Mouse (Mus musculus) olfactory bulb, adult 2 months (tissue): ENCODE results near the gene Mpped1.

Experiments
- CTCF ChIP-seq: fragments of 200-500 bp; IDR thresholded peaks from 2 replicates; pipeline ENCODE4 v1.5.1; 2012; ENCODE audit warnings: low read depth, mild to moderate bottlenecking, low read length, moderate library complexity; ENCODE audit not compliant: insufficient read depth
- POLR2A ChIP-seq: fragments of 200-500 bp; IDR thresholded peaks from 2 replicates; pipeline ENCODE4 v1.6.1; 2012; ENCODE audit warnings: mild to moderate bottlenecking, low read depth, low read length, moderate library complexity; ENCODE audit not compliant: insufficient read depth

DNA sequence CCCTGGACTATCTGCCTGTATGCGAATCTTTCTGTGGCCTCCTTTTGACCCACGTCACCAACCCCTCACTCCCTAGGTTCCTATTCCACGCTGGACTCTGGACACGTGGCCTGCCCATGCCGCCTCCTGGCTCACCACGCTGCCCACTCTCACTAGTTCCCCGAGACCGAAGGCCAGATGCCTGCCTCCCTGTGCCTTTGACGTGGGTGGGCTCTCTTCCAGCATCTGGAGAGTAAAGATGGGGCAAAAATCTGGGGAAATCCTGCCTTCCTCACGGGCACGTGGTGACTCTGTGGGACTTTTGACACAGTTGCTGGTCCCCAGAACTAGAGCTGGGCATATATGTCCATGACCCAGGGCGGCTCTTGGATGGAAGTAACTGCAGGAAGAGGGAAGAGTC is 63.2 kb downstream of the Mpped1 start:
- no peak for TF ChIP-seq CTCF
- no peak for TF ChIP-seq POLR2A
